Mouse (Mus musculus) activated CD4-positive, CD25-positive, alpha-beta regulatory T cell, adult 4 months (primary cell): ENCODE data around the gene Tlr5. TPM values are rescaled to one million over a fixed set of nuclear protein-coding genes. Genes with fewer than 3 reads are reported as not detected.

Experiments used
- ATAC-seq: one replicate; pipeline ENCODE4 v1.8.0; 2017
- polyA plus RNA-seq, 2 experiments: library from polyadenylated mRNA; unstranded; fragments of 100-300 nt; shearing (Covaris generic); gene quantifications; one replicate each; pipeline ENCODE4 v1.2.1; 2017

Gene Tlr5
- polyA plus RNA-seq: under 1 TPM in 1 of 2 experiments, not detected in 1; 0.27 TPM

DNA sequence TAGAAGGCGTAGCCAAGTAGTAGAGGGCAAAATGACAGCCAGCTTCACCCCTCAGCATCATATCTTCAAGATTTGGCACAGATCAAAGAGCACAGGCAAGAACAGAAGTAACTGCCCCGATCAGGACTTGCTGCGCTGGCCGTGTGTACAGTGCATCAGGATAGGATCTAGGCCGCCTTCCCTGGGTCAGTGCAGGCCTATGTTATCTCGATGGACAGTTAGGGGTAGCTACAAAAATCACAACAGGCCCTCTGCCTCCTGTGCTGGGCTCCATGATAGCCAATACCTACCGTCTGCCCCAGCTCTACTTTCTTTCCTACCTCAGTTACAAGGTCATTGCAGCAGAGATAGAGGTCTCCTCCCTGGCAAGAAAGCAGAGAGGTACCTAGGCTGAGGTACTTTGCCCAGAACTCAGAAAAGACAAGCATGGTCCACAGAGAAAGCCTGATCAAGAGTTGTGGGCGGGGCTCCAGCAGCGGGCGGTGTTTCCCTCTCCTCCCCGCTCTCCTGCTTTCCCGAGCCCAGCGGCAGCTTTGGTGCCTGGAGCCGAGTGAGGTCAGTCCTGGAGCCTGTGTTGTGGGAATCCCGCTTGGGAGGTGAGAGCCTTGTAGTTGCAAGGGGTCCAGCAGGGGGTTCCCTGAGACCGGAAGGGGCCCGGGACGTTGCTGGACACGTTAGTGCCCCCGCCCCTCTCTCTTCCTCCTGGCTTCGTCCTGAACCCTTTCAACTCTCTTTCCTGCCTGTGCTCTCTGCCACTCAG, at the start of gene Tlr5:
Gene Tlr5, plus strand, starts transcription at position 502 of the 760 bp plus-strand sequence.
- ATAC-seq: no peak

GRCm38 (mm10) chr1:182905669-182906068, 48.9 kb upstream of the Tlr5 start:
- no peak for ATAC-seq

GRCm38 (mm10) chr1:182908050-182909036, 46.2 kb upstream of the Tlr5 start:
- ATAC-seq: no peak

DNA sequence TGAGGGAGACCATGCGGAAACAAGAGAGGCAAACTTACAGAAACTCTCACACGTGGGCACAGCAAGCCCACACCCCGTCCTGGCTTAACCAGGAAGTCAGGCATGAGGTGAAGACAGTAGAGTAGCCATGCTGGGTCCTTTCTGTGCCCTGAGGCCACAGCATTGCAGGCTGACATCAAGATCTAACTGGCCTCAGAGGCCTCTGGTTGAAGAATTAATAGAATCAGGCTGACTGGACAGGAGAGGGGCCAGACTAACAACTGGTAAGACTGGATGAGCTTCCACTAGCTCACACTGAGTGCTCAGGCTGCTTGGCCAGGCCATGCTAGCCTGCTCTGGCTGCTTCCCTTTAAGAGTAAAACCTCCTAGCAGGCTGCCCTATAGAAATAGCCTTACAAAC, 45.5 kb upstream of the Tlr5 start:
- ATAC-seq: no peak

DNA sequence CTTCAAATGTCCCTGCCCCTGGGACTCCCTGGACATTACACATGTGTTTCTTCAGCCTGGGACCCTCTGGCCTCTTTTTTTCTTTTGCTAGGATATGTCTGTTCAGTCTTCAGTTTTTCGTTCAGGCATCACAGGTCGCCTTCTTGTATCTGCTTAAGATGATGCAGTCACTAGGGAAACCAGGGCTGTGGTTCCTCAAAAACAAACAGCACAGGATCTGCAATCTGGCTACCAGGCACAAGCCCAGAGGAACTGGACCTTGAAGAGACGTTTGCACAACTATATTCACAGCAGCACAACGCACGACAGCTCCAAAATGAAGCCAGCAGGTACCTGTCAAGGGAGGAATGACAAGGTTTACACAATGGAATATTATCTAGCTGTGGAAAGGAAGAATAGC, 45.0 kb upstream of the Tlr5 start:
- no peak for ATAC-seq

DNA sequence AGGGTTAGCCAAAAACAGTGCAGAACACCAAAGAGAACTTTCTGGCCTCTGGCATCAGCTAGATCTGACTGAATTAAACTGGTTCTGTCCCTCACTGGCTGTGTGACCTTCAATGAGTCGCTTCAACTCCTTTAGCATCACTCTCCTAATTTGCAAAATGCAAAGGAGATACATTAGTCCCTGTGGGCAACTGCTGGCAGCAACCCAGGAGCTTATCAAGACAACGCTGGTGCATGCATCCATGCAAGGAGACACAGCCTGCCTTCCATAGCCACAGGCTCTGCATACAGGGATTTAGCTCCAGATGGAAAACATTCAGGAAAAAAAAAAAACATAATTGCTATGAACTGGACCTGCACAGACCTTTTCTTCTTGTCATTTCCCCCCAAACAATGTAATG, 42.0 kb upstream of the Tlr5 start:
- no peak for ATAC-seq

- ATAC-seq: no peak
These were observed 40.3 kb upstream of the Tlr5 start for GRCm38 (mm10) chr1:182914121-182914908.

GRCm38 (mm10) chr1:182916166-182916565, 38.4 kb upstream of the Tlr5 start:
- ATAC-seq: no peak

DNA sequence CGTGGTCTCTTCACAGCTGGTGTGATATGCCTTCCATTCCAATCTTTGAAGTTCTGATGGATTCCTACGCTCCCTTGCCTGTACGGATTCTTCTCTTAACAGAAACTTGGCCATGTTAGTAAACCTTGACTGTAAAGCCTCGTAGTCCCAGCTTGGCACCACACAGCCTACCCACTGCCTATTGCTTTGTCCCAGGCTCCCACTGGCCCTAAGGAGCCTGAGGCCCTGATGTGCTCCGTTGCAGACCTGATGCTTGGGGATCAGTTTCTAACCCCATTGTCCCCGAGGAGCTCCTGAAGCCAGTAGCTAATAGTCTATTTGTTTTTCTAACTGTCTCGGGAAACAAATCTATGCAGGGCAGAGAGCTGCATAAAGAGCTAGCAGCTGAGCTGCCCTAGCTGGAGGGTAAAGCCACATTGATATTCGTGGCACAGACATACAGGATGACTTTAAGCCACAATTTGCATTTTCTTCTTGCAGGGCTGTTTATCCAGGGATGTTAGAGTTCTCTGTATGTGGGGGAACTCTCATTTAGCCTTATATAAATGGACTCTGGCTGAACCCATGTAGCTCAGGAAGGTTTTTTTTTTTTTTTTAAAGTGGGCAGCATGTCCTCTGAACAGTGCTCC, 35.8 kb upstream of the Tlr5 start:
- ATAC-seq: no peak

- ATAC-seq: no peak
These were observed 31.8 kb upstream of the Tlr5 start for GRCm38 (mm10) chr1:182922824-182923223.

DNA sequence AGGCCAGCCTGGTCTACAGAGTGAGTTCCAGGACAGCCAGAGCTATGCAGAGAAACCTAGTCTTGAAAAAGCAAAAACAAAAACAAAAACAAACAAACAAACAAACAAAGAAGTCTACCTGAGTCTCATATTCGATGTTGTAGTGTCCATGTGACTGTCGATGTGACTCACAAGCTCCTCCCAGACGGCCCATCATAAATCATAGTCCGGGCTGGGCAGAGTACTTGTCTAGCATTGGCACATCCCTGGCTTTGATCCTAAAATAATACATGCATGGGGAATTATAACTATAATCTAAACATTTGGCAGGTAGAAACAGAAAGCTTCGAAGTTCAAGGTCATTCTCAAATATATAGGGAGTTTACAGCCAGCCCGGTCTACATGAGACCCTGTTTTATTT, 28.1 kb upstream of the Tlr5 start:
- no peak for ATAC-seq

- ATAC-seq: no peak
These were observed 26.4 kb upstream of the Tlr5 start for GRCm38 (mm10) chr1:182927878-182928851.

DNA sequence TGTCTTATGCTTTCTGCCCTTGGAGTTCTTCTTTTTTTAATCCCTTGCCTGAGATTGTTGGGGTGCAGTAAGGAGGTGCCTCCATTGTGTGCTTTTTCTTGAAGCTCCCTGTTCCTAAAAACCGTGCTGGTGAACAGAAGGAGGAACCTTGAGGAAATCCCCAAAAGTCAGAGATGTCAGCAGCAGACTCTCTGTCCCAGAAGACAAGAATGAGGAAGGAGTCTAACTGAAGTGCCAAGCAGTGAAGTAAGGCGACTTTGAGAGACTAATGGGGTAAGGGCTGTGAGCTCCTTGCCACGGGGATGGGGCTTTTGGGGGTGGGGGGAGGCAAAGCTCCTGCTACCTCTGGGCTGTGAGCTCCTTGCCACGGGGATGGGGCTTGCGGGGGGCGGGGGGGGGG, 19.1 kb upstream of the Tlr5 start:
- no peak for ATAC-seq

DNA sequence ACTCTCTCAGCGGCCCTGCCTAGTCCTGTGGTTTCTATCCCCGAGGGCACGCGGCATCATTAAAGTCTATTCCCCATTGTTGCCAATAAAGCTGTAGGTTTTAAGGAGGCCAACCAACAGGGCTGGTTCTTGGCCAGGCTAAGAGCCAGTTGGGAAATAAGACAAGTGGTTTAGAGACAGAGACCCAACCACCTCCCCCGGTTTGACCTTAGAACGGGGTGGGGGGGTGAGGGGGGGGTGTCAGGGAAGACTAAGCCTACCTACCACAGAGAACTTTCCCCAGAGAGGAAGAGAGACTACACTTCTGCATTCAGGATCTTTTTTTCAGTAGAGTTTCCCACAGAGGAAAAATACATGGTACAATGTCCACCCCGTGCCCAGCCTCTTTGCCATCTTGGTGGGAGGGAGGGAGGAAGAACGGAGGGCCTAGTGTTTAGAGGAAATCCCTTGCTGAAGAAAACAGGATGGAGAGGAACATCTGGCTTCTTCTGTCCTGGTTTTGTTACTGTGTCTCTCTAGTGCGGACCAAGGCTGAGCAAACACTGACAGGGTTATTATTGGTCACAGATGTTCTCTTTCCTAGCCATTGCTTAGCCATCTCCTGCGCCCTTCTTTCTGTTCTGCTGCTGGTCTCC, 17.0 kb upstream of the Tlr5 start:
- ATAC-seq: no peak

GRCm38 (mm10) chr1:182941921-182942320, 12.7 kb upstream of the Tlr5 start:
- no peak for ATAC-seq

- ATAC-seq: no peak
These were observed 10.7 kb upstream of the Tlr5 start for GRCm38 (mm10) chr1:182943911-182944310.

DNA sequence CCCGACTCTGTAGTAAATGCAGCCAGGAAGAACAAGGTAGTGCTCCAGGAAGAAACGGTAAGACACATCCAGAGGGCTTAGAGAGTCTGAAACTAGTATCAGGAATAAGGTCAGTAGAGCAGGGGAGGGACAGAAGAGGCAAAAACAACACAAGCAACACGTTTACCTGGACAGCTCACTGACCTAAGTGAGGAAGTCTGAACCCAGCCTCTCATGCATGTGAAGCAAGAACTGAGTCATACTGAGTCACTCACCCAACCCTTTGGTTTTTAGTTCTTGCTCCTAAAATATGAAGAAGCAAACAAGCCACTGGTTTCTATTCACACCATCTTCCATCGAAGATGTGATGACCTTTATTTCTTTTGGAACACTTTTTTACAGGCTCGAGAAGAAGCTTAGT, 9.9 kb upstream of the Tlr5 start:
- no peak for ATAC-seq

DNA sequence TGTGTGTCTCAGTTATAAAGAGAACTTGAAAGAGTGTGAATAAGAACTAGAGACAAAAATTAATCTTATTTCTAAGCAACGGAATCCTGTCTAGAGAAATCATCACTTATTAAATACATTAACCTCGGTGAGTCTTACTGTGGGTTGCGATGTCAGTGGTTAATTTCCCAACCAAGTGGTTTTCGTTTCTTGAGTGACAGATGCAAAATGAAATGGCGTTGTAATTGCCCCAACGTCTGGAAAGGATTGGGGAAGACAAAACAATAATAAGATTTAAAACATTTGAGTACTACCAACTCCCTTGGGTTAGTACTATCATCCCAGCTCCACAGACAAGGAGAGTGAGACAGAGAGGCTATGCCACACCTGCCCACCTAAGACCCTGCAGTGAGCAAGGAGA, 9.0 kb upstream of the Tlr5 start:
- no peak for ATAC-seq

- ATAC-seq: no peak
These were observed 3.3 kb upstream of the Tlr5 start for GRCm38 (mm10) chr1:182951298-182951697.

DNA sequence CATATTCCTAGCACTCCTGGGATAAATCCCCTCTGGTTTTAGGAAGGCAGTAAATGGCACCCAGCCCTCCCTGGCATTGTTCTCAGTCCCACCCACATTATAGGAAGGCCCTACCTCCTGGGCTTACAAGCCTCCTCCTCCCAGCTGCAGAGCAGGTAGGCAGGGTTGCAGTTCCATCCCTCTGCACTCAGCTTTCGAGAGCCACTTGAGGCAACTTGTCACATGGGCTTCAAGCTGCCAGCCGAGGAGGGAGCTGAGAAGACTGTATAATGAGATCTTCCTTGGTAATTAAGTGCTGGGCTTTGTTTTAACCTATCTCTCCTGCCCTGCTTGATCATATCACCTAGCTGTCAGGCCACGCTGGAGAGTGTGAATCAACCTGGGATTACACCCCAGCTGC, 1.4 kb upstream of the Tlr5 start:
- no peak for ATAC-seq

DNA sequence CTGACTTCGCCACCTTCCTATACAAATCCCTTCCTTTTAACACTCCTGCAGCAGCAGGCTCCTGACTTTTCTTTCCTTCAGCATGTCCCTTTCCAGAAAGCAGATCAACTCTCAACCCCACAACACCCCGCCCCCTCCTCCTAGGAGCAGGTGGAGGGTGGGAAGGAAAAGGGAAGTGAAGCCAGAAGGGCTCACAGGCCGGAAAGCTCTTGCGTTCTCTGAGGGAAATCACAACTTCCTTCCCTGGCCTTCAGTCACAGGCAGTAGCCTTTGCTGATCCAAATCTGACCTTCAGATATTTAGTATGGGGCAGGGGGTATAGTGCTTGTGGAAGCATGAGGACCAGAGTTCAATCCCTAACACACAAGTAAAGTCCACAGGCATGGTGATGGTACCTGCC, 921 bp upstream of the Tlr5 start:
- ATAC-seq: no peak
